Mouse (Mus musculus) frontal cortex, postnatal 36 days (tissue): ENCODE measurements around the gene Dazap1.
"Not testable (repeated sequence)": the region's sequence is repeated elsewhere in the genome, so short reads cannot be mapped to it uniquely, and the experiment has no call there.

ENCODE experiments used
- DNase-seq, 2 experiments: peaks; one replicate each; pipeline ENCODE4 v3.0.0; 2022; ENCODE audit warnings: low spot score in 2 of 2

Dazap1 gene

DNA sequence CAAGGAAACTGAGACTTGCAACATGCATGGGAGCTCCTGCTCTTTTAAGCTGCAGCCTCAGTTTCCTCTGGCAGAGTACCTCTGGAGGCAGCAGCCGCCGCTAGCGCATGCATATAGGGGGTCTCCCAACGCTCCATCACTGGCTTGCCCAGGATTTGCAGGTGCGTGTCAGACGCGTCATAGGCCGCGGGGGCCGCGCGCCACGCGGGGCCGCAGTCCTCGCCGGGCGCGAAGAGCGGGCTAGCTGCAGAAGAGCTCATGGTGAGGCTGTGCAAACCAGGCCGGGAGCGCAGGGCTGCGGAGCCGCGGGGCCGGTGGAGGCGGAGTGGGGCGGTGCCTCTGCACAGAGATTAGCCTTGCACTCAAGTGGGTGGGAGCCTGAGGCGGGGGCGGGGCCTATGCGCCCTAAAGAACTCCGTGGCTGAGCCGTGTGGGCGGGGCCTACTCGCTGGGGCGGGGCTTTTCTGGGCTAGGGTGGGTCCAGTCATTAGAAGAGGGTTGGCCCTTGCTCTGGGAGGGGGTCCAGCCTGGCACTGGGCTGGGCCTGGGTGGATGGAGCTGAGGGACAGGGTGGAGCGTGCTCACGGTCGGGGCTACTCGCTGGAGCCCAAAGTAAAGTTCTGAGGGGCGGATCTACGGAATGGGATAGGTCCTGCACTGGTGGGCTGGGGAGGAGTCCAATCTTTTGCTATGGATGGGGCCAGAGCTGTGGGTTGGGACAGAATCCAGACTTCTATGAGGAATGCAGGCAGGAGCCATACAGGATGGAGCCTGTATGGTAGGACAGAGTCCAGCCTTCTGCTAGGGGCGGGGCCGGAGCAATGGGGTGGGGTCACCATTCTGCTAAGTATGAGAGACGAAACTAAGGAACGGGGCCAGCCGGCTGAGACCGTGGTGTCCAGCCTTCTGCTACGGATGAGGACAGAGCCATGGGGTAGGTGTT is at the start of gene Dazap1, which contains the start of gene Gamt:
Dazap1 (plus strand) TSS at position 845 of the 943 bp plus-strand sequence.
Gamt (minus strand) TSS at position 371 of the 943 bp plus-strand sequence.
- DNase-seq: peak; percentile 86 to 89

DNA sequence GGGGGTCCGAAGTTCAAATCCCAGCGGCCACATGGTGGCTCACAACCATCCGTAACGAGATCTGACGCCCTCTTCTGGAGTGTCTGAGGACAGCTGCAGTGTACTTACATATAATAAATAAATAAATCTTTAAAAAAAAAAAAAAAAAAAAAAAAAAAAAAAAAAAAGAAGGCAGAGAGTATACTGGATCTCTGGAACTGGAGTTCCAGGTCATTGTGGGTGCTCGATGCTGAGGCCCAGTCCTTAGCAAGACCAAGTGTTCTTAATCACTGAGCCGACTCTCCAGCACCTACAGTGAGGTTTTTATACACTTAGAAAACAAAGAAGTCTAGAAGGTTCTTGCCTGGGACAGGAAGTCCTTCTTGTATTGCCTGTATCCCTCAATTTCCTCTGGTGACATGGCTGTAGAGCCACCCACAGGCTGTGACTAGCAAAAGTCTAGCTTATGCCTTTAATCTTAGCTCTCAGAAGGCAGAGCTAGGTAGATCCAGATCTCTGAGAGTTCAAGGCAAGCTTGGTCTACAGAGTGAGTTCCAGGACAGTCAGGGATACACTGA is 49.7 kb upstream of the Dazap1 start:
- DNase-seq: not testable (repeated sequence)

DNA sequence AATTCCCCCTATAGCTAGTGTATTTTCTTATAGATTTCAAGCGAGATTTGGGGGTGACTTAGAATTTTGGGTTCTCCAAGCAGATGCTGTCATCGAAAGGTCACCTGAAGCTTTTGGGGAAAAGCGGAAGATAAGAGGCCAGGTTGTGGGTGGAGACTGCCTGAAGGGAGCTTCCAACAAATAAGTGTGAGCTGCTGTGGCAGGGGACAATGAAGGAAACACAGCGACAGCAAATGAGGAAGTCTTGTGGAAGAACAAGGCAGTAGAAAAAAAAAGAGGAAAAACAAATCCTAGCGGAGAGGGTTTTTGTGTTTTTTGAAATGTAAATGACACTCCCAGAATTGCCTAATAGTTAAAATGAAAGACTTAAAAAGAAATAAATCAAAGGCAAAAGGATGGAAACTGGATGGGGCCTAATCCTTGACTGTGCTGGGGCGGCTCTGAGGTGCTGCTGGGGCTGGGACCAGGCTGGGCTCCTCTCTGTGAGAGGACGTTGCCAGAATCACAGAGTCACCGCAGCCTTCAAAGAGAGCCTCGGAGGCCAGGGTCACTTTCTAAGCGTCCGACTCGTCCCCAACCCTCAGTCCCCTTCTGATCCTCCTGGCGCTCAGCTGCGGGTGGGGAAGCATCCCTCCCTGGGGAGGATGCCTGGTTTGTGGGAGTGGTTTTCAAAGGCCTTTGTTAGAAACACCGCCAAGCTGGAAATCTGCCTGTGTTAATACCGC is 46.1 kb upstream of the Dazap1 start:
- DNase-seq: no peak

DNA sequence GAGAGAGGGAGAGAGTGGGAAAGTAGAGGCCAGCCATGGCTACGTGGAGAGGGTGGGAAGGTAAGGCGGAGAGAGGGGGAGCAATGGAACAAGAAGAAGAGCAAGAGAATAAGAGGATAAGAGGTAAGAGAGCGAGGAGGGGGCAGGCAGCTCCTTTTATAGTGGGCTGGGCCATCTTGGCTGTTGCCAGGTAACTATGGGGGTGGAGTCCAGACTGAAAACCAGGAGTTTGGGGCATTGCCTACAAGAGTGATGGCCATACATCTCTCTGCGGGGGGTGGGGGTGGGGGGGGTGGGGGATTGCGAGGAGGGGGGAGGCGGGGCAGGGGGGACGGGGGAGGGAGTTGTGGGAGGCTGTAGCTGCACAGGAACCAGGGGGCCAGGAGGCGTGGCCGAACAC is 40.6 kb upstream of the Dazap1 start:
- no peak for DNase-seq

DNA sequence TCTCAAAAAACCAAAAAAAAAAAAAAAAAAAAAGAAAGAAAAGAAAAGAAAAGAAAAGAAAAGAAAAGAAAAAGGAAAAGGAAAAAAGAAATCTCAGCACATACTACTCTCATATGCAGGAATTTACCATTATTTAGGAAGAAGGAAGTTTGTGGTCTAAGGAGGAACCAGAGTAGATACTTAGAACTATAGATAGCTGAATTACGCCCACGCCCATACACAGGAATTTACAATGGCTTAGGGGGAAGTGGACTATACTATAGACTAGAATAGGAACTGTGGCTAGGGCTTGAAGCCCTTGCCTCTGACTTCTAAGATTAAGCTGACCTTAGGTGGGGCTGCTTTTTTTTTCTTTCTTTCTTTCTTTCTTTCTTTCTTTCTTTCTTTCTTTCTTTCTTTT is 38.1 kb upstream of the Dazap1 start:
- not testable (repeated sequence) for DNase-seq

DNA sequence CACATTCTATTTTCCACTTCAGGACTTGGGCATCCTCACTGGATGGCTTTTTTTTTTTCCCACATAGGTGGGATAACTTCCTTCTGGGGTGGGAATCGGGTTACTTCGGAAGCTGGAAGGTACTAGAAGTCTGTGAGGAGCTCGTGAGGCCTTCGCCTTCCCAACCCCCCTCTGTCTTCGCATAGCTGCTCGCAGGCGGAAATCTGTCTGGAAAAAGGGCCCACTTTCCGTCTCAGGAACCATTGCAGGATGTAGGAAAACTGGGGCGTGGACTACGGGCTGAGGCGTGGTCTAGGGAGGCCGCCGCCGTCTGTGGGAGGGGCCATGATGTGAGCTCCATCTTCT is 35.2 kb upstream of the Dazap1 start:
- no peak for DNase-seq

DNA sequence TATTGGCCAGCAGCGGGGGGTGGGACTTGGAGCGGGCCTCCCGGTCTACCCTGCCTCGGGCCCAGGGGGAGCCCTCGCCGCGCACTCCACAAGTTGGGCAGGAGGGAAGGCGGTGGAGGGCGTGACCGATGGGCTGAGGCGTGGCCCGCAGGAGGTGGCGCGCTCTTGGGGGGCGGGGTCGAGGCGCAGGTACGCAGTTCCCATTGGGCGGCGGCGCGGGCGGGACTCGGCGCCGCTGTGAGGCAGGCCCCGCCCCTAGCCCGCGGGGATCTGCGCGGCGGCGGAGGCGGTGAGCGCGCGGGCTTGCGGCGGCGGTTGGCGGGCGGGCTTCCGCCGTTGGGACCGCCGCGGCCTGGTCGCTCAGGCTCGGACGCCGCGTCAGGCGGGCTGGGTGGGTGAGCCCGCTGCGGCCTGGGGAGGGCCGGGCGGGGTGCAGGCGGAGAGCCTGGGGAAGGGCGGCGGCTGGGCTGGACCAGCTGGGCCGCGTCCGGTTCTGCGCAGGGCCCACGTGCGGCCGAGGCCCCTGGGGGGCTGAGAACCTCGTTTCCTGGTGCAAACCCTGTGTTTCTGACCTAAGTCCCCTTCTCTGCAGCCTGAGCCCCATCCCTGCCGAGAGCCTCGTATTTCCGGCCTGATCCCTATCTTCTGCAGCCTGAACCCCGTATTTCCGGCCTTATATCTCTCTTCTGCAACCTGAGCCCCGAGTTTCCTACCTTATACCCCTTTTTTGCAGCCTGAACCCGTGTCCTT is 34.7 kb upstream of the Dazap1 start, which contains the start of gene Mum1:
Mum1 (plus strand) TSS at position 19 of the 750 bp plus-strand sequence.
- peak; percentile 98 for DNase-seq

DNA sequence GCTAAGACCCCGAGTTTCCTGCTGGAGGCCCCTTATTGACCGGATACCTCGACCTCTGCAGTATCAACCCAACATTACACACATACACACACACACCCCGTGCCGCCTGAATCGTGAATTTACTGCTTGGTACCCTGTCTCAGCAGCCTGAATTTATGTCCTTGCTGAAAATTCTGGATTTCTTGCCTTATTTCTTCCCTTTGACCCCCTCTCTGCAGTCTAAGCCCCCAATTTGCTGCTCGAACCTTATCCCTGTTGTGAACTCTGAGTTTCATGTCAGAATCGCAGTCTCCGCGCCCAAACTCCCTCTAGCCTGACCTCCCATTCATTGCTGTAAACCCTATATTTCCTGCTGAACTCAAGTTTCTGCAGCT is 34.1 kb upstream of the Dazap1 start:
- DNase-seq: no peak

DNA sequence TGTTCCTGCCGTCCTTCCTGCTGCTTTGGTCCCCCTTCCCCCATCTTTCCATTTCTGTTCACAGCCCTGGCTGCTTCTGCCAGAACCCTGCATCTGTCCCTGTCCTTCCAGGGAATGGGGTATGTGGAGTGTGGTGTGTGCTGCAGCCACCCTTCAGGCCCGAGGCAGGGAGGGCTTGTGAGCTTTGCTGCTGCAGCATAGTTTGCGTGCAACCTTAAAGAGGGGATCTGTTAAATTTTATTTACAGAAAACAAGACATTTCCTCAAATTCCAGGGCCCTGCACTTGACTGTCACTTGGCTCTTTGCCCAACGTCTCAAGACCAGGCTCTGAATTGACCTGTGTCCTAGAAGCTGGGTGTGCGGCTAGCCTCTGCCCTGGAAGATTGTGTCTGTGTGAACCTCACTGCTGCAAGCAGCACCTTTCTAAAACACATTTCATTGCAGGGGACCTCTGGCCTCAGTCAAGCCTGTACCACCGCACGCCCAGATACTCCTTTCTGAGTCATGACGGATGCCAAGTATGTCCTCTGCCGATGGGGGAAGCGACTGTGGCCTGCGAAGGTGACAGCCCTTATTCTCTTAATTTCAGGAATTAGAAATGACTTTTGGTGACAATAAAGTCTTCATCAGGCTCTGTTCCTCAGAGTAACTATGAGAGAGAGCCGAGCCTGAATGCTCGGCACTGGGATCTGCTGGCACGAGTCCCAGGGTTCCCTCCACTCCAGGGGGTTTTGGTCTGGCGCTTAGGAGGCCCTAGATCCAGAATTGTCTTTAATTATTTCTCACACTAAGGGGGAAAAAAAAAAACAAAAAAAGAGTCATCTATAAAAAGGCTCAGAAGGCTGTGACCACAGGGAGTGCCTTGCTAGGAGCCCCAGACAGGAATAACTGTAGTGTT is 33.2 kb upstream of the Dazap1 start:
- DNase-seq: no peak

DNA sequence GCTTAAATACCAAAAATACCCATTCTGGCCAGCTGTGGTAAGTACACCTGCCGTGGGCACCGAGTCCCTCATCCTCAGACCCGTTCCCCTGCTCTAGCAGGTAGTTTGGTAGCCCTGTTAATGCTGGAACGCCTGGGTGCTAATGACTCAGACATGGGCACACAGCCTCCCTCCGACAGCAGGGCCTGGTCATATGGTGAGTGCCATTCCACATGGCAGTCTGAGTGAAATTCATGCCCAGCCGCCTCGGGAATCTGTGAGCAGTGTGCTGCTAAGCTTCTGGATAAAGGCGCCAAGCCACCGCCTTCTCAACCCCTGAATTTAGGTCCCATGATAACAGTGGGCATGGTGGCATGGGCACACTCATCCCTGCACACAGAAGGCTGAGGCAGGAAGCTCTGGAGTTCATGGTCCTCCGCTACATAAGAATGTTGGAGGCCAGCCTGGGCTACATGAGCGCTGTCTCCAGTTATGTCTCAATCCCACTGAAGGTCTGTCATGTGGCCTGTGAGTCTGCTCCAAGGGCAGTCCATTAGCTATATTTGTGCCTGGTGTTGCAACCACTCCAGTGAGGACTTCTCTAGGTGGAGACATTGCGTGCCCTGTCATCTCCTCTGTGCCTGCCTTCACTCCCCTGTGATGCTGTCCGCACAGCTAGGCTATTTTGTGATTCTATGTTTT is 25.0 kb upstream of the Dazap1 start:
- no peak for DNase-seq

DNA sequence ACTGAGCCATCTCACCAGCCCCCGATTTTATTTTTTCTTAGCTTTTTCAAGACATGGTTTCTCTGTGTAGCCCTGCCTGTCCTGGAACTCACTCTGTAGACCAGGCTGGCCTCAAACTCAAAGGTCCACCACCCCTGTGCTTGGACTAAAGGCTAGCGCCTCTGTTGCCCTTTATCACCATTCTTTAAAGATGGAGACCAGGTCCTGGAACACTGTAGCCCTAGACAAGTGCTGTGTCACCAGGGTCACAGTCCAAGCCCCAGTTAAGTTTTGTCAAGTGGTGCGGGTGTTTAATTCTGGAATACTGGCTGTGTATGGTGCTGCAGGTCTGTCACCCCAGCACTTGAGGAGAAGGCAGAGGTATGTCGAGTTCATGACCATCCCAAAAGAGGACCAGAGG is 24.3 kb upstream of the Dazap1 start:
- no peak for DNase-seq

DNA sequence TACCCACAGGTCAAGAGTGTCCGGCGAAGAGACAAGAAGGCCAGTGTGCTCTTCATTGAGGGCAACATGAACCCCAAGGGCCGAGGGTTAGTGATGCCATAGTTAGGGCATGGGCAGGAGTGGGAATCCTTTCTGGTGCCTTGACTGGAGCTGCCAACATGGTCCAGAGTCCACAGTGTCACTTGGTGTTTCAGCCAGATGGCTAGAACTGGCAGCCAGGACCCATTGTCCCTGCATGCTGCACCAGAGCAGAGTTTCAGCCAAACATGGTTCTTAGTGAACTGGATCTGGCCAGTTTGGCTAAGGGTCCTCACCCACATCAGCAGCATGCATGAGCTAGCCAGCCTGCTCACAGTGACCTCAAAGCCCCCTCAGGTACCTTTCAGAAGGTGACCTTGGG is 23.0 kb upstream of the Dazap1 start:
- no peak for DNase-seq

DNA sequence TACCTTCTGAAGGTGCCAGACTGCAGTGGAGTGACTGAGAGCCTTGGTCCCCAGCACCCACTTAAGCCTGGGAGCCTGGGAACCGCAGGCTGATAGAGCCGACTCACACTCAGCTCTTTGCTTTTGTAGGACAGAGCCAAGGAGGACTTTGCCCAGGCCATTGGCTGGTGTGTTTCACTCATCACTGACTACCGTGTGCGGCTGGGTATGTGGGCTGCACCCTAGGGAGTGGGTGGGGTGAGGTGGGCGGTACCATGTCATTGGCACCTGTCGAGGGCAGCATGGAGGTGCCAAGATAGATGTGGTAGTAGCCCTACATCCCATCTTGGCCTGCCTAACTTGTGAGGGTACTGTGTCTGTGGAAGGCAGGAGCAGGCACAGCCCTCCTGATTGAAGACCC is 21.5 kb upstream of the Dazap1 start:
- DNase-seq: no peak

DNA sequence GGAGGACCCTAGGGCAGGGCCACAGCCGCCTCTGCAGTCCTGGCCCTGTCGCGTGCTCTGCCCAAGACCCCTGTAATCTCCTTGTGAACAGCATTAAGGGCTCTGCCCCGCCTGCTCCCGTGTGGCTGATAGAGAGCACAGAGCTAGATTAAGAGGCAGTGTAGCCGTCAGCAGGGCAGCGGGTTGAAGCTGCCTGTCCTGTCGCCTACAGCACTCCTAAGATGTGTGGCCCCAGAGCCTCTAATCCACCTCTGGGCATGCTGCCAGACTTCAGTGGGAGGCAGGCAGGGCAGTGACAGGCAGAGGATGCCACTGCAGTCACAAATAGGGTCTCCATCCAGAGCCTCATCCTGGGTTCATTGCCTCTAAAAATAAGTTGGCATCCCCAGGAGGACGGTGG is 19.2 kb upstream of the Dazap1 start:
- no peak for DNase-seq

DNA sequence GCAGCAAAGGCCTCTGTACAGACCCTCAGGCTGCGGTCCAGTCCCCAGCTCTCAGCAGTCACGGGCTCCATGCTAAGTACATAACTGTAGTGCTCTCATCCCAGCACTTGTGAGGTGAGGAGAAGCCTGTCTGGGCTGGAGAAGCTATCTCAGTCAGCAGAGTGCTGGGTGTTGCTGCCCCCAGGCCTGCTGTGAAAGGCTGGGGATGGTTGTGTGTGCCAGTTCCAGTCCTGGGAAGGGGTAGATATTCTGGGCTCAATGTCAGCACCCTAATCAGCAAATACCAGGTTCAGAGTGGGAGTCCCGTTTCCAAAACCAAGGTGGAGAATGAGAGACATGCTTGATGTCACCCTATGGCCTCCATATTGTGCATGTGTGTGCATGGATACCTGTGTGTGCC is 18.7 kb upstream of the Dazap1 start:
- no peak for DNase-seq

DNA sequence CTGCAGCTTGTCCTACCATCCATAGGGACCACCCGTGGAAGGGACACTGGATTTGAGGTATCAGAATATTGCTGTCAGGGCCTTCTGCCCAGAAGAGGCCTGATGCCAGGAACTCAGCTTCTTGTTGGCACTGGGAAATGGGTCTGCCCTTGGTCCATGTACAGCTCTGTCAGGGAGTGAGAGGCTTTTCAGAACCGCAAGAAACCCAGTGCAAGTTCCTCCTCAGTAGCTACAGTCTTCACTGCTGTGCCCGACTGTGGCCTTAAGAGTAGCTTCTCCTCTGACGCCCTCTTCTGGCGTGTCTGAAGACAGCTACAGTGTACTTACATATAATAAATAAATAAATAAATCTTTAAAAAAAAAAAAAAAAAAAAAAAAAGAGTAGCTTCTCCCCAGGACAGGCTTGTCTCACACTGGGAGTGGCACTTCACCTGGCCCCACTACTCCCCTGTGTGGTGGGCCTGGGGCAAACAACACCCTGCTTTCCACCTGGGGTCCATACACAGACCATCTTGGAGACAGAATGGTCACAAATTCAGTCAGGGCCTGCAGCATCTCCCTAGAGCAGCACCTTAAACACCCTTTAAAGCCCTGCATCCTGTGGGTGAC is 16.4 kb upstream of the Dazap1 start:
- DNase-seq: no peak

DNA sequence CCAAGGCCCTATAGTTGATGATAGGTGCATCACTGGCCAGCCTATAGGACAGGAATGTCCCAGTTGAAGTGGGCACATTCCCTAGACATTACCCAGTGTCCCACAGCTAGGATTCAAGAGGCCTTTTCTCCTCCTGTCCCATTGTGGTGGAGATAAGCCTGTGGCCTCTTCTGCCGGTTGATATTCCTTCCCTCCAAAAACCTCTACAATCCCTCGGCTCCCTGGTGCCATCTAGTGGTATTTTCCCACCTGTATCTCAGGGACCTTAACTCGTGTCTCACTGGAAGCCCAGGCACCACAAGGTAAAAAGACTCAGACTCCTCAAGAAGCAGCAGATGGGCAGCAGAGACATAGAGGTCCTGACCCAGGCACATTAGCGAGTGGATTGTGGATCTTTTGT is 15.7 kb upstream of the Dazap1 start:
- peak; percentile 62 to 84 for DNase-seq

DNA sequence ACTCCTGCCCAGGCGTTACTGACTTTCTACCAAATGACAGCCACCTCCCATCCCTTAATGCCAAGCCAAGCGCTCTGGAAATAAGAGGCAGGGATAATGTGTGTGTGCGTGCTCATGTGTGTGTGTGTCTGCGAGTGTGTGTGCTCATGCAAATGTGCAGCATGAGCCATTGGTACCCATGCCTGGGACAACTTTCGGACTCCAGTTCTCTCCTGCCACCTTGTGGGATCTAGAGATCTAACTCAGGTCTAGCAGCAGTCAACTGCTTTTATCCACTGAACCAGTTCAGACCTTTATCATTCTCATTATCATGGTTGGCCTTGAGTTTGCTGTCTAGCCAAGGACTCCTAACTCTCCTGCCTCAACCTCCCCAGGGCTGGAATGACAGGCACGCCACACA is 13.4 kb upstream of the Dazap1 start:
- DNase-seq: peak in 1 of 2 experiments; percentile 39

DNA sequence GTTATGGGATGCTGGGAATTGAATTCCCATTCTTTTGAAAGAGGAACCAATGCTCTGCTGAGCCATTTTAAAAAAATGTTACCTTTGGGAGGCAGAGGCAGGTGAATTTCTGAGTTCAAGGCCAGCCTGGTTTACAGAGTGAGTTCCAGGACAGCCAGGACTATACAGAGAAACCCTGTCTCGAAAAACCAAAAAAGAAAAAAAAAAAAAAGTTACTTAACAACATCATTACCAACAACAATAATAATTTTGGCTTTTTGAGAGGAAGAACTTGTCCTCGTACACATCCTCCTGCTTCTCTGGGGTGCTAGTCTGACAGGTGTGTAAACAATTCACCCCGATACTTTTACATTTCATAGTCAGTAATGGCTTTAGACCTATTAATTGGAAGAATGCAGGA is 12.8 kb upstream of the Dazap1 start:
- DNase-seq: not testable (repeated sequence)
